Mouse (Mus musculus): ENCODE data around the gene Slc36a1. TPM values are rescaled to one million over a fixed set of nuclear protein-coding genes. Genes with fewer than 3 reads are reported as not detected.
A peak's percentile ranks its signal among the peaks of the same experiment; 100 is the strongest.

Gene Slc36a1
- polyA plus RNA-seq, 1 experiment: 22.1 TPM

DNA sequence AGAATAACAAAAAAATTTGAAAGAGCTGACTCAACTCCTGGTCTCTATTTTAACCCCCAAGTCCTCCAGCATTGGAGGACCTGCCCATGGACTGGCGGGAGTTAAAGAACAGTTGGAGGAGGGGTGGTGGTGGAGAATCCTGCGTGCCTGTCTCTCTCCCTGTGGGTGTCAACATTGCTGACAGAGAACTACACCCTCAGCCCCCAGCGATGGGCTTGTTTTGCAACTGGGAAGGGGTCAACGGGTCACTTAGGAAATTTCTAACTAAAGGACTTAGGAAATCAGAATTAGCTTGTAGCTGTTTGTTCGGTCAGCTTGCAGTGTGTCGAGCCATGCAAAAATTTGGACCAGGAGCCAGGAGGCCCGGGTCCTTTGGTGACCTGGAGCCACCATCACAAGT is 21.0 kb upstream of the Slc36a1 start:
- no peak for TF ChIP-seq POLR2A (IDR thresholded peaks at IDR 0.05; ENCODE audit: borderline replicate concordance, extremely low read depth, insufficient read depth, insufficient read length, poor library complexity, severe bottlenecking)
- TF ChIP-seq CTCF (IDR thresholded peaks at IDR 0.05; ENCODE audit: borderline replicate concordance, extremely low read depth, insufficient read depth, insufficient read length): no peak
- DNase-seq (ENCODE audit: low read depth): no peak

DNA sequence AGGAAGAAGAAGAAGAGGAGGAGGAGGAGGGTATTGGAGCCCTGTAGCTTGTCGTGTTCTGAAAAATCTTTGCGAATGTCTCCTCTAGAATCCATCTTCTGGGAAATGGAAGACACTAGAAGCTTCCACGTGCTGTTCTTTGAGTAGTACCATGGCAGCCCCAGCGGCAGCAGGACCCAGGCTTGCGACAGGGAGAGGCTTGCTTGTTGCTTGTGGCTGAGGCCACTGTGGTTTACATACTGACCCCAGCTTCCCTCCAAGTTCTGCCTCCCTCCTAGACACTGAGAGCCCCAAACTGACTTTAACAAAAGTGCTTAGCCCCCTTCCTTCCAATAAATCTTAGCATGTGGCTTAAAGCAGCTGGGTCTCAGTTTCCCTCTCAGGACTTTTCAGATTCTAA is 19.9 kb upstream of the Slc36a1 start:
- no peak for TF ChIP-seq CTCF (IDR thresholded peaks at IDR 0.05; ENCODE audit: borderline replicate concordance, extremely low read depth, insufficient read depth, insufficient read length)
- no peak for TF ChIP-seq POLR2A (IDR thresholded peaks at IDR 0.05; ENCODE audit: borderline replicate concordance, extremely low read depth, insufficient read depth, insufficient read length, poor library complexity, severe bottlenecking)

DNA sequence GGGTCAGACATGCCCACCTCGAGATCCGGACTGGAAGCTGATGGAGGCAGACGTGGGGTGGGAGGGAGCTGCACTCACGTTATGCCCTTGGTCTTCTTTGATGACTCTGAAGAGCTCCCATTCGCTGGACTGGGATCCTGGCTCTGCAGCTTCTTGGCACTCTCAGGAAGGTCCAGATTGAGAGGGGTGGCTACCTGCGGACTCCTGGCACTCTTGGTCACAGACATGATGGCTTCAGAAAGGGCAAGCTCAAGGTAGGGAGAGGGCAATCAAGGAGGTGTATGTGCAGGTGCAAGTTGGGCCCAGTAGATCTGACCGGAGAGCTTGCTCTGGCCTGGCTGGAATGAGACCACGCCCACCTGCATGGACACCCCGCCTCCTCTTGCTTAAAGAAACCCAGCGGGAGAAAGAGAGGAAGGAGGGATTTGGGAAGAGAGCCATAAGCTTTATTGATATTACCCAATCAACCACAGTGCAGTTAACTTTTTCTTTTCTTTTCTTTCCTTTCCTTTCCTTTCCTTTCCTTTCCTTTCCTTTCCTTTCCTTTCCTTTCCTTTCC is 19.3 kb upstream of the Slc36a1 start, which contains the start of gene Slc36a2:
Gene Slc36a2 (minus strand): TSS at position 345 of the 559 bp plus-strand sequence.
- TF ChIP-seq CTCF (IDR thresholded peaks at IDR 0.05; ENCODE audit: borderline replicate concordance, extremely low read depth, insufficient read depth, insufficient read length) (no peak), POLR2A (IDR thresholded peaks at IDR 0.05; ENCODE audit: borderline replicate concordance, extremely low read depth, insufficient read depth, insufficient read length, poor library complexity, severe bottlenecking) (no peak)
- no peak for DNase-seq (ENCODE audit: low read depth)

More for the DNA sequence above, 19.9 kb upstream of the Slc36a1 start:
- DNase-seq (ENCODE audit: low read depth): no peak

DNA sequence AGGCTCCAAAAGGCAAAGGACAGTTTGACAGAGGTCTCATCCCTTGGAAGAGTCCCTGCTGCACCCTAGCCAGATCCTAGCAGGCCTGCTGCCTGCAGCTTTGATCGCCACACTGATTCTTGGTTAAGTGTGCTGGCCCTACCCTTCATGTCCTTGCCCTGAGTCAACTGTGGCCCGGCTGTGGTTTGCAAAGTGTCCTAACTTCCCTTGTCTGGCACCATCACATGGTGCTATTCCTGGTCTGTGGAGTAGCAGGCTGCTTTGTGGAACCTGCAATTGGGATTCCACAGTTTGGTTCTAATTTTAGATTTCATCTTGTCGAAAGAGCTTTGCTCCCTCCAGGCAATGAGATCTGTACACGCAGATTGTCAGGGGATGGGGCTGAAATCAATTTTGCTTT is 16.9 kb upstream of the Slc36a1 start:
- no peak for DNase-seq (ENCODE audit: low read depth)
- TF ChIP-seq POLR2A (IDR thresholded peaks at IDR 0.05; ENCODE audit: borderline replicate concordance, extremely low read depth, insufficient read depth, insufficient read length, poor library complexity, severe bottlenecking) (no peak), CTCF (IDR thresholded peaks at IDR 0.05; ENCODE audit: borderline replicate concordance, extremely low read depth, insufficient read depth, insufficient read length) (no peak)

DNA sequence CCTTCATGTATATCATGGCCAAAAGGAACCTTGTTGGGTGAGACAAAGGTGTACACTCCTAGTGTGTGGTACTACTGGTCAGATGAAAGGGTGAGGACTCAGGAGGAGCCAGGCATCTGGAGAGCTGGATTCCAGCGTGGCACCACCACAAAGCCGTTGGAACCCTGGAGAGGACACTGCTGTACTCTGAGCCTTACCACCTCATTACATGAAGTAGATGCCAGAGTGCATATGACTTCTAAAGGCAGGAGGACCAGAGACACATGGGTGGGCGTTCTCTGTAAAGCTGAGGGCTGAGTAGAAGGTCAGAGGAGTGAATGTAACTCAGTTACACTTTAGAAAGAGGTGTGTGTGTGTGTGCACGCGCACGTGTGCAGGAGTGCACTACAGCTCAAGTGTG is 16.4 kb upstream of the Slc36a1 start:
- no peak for DNase-seq (ENCODE audit: low read depth)
- TF ChIP-seq CTCF (IDR thresholded peaks at IDR 0.05; ENCODE audit: borderline replicate concordance, extremely low read depth, insufficient read depth, insufficient read length) (no peak), POLR2A (IDR thresholded peaks at IDR 0.05; ENCODE audit: borderline replicate concordance, extremely low read depth, insufficient read depth, insufficient read length, poor library complexity, severe bottlenecking) (no peak)

DNA sequence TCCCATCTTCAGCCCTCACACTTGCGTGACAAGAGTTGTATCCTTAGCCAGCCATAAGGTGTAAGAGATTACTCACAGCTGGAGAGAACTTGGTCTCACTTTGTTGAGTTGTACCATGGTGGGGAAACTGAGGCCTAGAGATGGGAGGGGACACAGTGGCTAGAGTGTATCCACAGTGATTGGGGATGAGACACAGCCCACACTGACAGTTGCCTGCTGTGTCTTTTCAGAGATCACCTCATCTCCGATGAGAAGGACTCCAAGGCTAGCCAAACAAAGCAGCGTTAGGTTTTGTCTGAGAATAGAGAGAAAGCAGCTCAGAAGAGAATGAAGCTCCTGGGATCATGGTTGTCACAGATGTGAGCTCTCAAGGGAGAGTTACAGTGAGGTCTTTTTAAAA is 13.9 kb upstream of the Slc36a1 start:
- no peak for DNase-seq (ENCODE audit: low read depth)

DNA sequence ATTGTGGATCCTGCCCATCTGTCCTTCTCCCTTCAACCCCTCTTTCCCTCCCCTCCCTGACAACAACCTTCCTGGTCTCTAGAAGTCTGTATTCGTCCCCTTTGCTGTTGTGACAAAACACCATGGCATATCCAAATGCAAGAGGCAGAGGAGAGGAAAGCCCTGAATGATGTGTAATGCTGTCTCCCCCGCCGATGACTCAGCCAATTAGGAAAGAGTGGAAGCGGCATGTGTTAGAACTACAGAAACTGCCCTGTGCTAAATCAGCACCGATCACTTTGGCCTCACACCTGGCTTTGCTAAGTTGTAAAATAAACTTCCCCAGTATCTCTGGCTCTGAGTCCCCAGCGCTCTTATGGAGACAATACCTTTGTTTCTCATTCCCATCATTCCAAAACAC is 7.1 kb upstream of the Slc36a1 start:
- DNase-seq (ENCODE audit: low read depth): no peak
- no peak for TF ChIP-seq POLR2A (IDR thresholded peaks at IDR 0.05; ENCODE audit: borderline replicate concordance, extremely low read depth, insufficient read depth, insufficient read length, poor library complexity, severe bottlenecking)
- TF ChIP-seq CTCF (IDR thresholded peaks at IDR 0.05; ENCODE audit: borderline replicate concordance, extremely low read depth, insufficient read depth, insufficient read length): no peak

More for the DNA sequence above, 13.9 kb upstream of the Slc36a1 start:
- TF ChIP-seq CTCF (IDR thresholded peaks at IDR 0.05; ENCODE audit: borderline replicate concordance, extremely low read depth, insufficient read depth, insufficient read length) (no peak), POLR2A (IDR thresholded peaks at IDR 0.05; ENCODE audit: borderline replicate concordance, extremely low read depth, insufficient read depth, insufficient read length, poor library complexity, severe bottlenecking) (no peak)

DNA sequence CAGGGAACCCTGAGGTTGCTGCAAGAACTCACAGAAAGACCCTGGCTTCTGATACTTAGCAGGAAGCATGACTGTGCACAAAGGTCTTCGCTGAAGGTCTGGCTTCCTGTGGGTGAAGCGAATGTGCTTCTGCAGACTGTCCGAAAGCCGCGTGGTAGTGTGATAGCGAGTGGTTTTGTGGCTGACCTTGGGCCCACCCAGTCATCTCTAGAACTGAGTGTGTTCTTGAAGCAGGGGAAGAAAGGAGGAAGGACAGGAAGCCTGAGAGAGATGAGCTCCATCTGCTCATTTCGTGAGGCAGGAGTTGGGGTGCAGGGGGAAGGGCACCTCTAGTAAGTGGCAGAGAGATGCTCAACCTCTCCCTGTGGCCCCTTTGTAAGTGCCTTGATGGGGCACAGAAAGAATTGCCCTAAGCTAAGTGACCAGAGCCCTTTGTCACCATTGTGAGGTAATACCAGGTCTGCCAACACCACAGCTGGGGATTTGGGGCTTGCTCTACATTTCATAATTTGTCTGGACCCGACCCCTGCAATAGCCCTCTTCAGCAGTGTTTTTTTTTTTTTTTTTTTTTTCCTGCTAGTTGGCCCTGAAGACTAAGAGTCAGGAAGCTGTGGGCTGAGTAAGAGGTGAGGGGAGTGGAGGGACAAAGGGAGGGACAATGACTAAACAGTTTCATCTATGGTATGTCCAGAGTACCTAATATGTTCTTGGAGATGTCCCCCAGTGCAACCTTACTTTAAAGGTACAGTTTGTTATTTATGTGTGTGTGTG is 6.2 kb upstream of the Slc36a1 start:
- TF ChIP-seq CTCF (IDR thresholded peaks at IDR 0.05; ENCODE audit: borderline replicate concordance, extremely low read depth, insufficient read depth, insufficient read length) (no peak), POLR2A (IDR thresholded peaks at IDR 0.05; ENCODE audit: borderline replicate concordance, extremely low read depth, insufficient read depth, insufficient read length, poor library complexity, severe bottlenecking) (no peak)
- DNase-seq (ENCODE audit: low read depth): no peak

DNA sequence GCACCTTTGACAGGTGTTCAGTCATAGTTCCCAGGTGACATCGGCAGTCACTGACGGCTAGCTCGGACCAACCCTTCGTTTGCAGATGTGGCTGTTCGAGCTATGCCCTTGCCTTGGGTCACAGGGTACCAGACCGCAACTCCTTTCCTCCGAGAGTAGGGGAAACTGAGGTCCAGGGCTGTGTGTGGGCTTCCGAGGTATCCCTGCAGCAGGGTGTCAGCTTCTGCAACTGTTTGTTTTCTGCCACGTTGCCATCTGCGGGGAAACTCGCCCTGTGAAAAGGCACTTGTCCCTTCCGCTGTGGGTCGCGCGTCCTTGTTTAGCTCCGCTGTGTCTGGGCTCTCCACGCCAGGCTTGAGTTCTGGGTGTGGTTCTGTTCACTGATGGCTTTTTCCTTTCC is 452 bp downstream of the Slc36a1 start:
- no peak for TF ChIP-seq CTCF (IDR thresholded peaks at IDR 0.05; ENCODE audit: borderline replicate concordance, extremely low read depth, insufficient read depth, insufficient read length)
- no peak for TF ChIP-seq POLR2A (IDR thresholded peaks at IDR 0.05; ENCODE audit: borderline replicate concordance, extremely low read depth, insufficient read depth, insufficient read length, poor library complexity, severe bottlenecking)
- peak; percentile 35 for DNase-seq (ENCODE audit: low read depth)

DNA sequence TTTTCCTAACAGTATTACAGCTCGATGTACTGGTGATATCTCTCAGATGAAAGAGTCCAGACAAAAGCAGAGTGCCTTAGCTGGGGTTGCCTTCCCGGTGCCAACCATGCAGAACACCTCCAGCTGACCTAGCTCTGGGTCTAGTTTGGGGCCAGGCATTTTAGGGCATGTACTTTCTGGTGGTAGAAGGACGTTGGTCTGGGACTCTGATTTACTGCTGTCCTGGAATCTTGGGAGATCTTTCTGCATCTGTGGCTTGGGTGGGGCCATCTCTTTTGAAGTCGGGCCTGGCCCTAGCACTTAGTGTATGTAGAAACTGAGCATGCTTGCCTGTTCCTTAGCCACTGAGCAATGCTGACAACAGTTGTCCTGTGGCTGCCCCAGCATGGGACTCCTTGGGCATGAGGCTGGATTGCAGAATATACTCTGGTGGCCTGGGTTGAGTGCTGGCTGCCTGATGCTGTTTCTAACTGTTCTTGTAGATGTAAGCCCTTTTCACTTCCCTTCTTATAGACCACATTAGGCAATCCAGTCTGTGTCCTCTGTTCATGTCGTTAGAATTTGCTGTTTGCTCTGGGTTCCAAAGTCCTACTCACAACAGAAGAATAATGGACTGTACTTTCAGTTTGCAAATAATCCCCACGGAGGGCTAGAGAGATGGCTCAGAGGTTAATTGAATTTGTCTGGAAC is 4.0 kb downstream of the Slc36a1 start:
- no peak for DNase-seq (ENCODE audit: low read depth)
- TF ChIP-seq POLR2A (IDR thresholded peaks at IDR 0.05; ENCODE audit: borderline replicate concordance, extremely low read depth, insufficient read depth, insufficient read length, poor library complexity, severe bottlenecking) (no peak), CTCF (IDR thresholded peaks at IDR 0.05; ENCODE audit: borderline replicate concordance, extremely low read depth, insufficient read depth, insufficient read length) (no peak)

DNA sequence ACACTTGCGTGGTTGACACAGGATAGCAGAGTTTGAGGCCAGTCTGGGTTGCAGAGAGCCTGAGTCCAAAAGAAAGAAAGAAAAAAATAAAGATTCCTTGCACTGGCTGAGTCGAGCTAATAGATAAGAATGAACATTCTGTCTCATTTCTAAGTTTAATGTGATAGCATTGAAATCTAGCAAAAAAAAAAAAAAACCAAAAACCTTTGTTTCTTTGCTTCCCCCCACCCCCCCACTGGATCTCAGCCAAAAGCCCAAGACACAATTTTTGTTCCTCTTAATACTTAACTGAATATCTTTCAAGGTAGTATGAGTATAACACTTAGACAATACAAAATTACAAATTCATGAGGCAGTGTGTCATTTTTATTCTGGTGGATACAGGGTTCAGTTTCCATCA is 4.9 kb downstream of the Slc36a1 start:
- TF ChIP-seq POLR2A (IDR thresholded peaks at IDR 0.05; ENCODE audit: borderline replicate concordance, extremely low read depth, insufficient read depth, insufficient read length, poor library complexity, severe bottlenecking) (no peak), CTCF (IDR thresholded peaks at IDR 0.05; ENCODE audit: borderline replicate concordance, extremely low read depth, insufficient read depth, insufficient read length) (no peak)
- DNase-seq (ENCODE audit: low read depth): no peak

All from brain, embryonic 14.5 days (tissue).